Mouse (Mus musculus) cerebellum, adult 8-10 months (tissue): Measurements from ENCODE around the gene Ctcfl.

ENCODE experiments used
- DNase-seq: peaks from one replicate; pipeline ENCODE4 v3.0.0; 2022

Gene Ctcfl

GRCm38 (mm10) chr2:173044198-173044970, 74.9 kb downstream of the Ctcfl start:
- DNase-seq = no peak
